Mouse (Mus musculus): ENCODE results near the gene Umps. TPM values are rescaled to one million over a fixed set of nuclear protein-coding genes. Genes with fewer than 3 reads are reported as not detected.
A peak's percentile ranks its signal among the peaks of the same experiment; 100 is the strongest.

Gene Umps
- total RNA-seq (2012; rRNA removed) = 115 and 161 TPM in 2 replicates
- 165 and 173 TPM in 2 replicates for total RNA-seq (2014; rRNA removed)
- polyA plus RNA-seq (2012; ENCODE audit: insufficient read length, low read depth) = 155 and 161 TPM in 2 replicates

DNA sequence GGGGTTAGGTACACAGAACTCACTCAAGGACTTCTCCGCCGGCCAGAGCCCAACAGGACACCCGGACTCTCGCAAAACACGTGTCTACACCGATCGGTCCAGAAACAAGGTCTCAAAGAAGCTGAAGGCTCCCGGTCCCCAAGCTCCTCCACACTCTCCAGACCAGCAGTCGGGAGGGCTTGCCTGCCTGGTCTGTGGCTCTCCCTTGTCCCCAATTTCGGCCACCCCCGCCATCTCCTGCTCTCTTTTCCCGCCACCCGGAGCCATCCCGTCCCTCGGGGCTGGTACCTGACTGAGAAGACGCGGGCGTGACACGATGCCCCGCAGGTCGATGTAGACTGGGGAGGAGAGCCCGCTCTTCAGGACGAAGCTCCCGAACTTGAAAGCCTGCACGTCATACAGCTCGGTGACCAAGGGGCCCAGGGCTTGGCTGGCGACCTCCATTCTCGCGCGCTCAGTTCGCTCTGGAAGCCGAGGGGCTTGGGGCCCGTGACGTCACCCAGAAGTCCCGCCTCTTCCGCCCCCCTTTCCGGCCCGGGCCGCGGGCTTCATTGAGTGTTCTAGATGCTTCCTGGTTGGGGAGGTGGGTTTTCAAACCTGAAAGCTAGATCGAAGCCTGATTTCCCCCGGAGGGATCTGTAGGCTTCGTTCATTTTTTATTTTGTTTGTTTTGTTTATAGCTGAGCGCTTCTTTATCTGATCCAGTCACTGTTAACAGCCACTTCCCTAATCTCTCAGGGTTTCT, at the start of gene Umps:
Gene Umps (minus strand): TSS at position 501 of the 745 bp plus-strand sequence.
- Histone ChIP-seq H3K4me3 (replicated peaks in 1 of 3; ENCODE audit: low read depth in 2 of 3, low read length in 2 of 3, poor library complexity in 1 of 3) (peak within 1 kb of the TSS; percentile 70 to 95 (median 81)), H3K27ac (ENCODE audit: insufficient read depth, low read depth) (peak within 1 kb of the TSS; percentile 1; the same call in 1 of the 2 replicates), H3K4me2 (ENCODE audit: insufficient read depth, low read depth, poor library complexity, severe bottlenecking) (peak within 1 kb of the TSS; percentile 73), H3K79me2 (replicated peaks; ENCODE audit: control insufficient read depth, extremely low read depth, insufficient read depth, poor library complexity, severe bottlenecking) (peaks cover 46% of the 10 kb centered on the region), H3K4me1 (ENCODE audit: control insufficient read depth in 1 of 2, insufficient read depth in 2 of 2) (peaks cover 0 to 22% of the 10 kb centered on the region in 2 experiments; a peak in 2 of 4 replicates), H3K36me3 (replicated peaks in 1 of 2; ENCODE audit: control insufficient read depth in 1 of 2, insufficient read depth in 1 of 2, low read length in 1 of 2) (peaks cover 14 to 26% of the 10 kb centered on the region in 2 experiments), H3K9me3 (replicated peaks; ENCODE audit: low read length) (no peaks in the 10 kb centered on the region), H3K27me3 (replicated peaks) (no peaks in the 10 kb centered on the region), H3K9ac (ENCODE audit: insufficient read depth, low read depth) (peak within 1 kb of the TSS; percentile 79)
- in situ Hi-C loops (cut with MboI; ENCODE audit: low pct_ligation_motif_present, low pct_unique_long_range_greater_than_20kb, low sequenced_read_pairs) (loop anchor here (25.0 kb wide), 3 partner anchors 404 to 779 kb away; partner anchors contain the start of gene Osbpl11), dilution Hi-C loops (cut with MboI; ENCODE audit: extremely low pct_ligation_motif_present, extremely low pct_unique_long_range_greater_than_20kb, low sequenced_read_pairs) (no loop called here)
- TF ChIP-seq MAX (IDR thresholded peaks at IDR 0.05; ENCODE audit: low read length) = peak; percentile 87
- peak; percentile 92 for TF ChIP-seq MYC (IDR thresholded peaks at IDR 0.05; ENCODE audit: low read depth, low read length)
- TF ChIP-seq POLR2A (IDR thresholded peaks at IDR 0.05; ENCODE audit: low read depth, low read length) = peak; percentile 96
- peak; percentile 79; the same call in 1 of the 2 replicates for TF ChIP-seq KAT2A (IDR thresholded peaks at IDR 0.05; ENCODE audit: insufficient replicate concordance, low read length)
- TF ChIP-seq ZMIZ1 (IDR thresholded peaks at IDR 0.05; ENCODE audit: low read depth, low read length) = peak; percentile 96
- no peak; the same call in 1 of the 2 replicates for TF ChIP-seq IRF4 (IDR thresholded peaks at IDR 0.05; ENCODE audit: low read depth, low read length)
- TF ChIP-seq SIN3A (IDR thresholded peaks at IDR 0.05; ENCODE audit: low read length) = peak; percentile 92
- no peak for TF ChIP-seq USF1 (IDR thresholded peaks at IDR 0.05; ENCODE audit: low read depth, low read length)
- TF ChIP-seq HCFC1 (IDR thresholded peaks at IDR 0.05; ENCODE audit: low read depth, low read length) = peak; percentile 81
- TF ChIP-seq MEF2A (IDR thresholded peaks at IDR 0.05; ENCODE audit: borderline replicate concordance, low read depth, low read length) = peak; percentile 54
- TF ChIP-seq ETS1 (conservative IDR thresholded peaks at IDR 0.05; ENCODE audit: low read depth, low read length) = peak; percentile 44
- TF ChIP-seq NRF1 (IDR thresholded peaks at IDR 0.05; ENCODE audit: low read depth, low read length) = peak; percentile 31; the same call in 1 of the 2 replicates
- TF ChIP-seq NELFE (IDR thresholded peaks at IDR 0.05; ENCODE audit: low read depth, low read length) = peak; percentile 91
- TF ChIP-seq TBP (conservative IDR thresholded peaks at IDR 0.05; ENCODE audit: low read depth, low read length) = peak; percentile 77; the same call in 1 of the 2 replicates
- peak; percentile 65; the same call in 1 of the 2 replicates for TF ChIP-seq MAZ (IDR thresholded peaks at IDR 0.05; ENCODE audit: low read depth, low read length)
- no peak for TF ChIP-seq JUND (conservative IDR thresholded peaks at IDR 0.05; ENCODE audit: low read depth, low read length)
- TF ChIP-seq MAFK (IDR thresholded peaks at IDR 0.05; ENCODE audit: insufficient replicate concordance, low read length) = no peak
- peak; percentile 55 for TF ChIP-seq BHLHE40 (IDR thresholded peaks at IDR 0.05; ENCODE audit: low read depth, low read length)
- 0 out of 2 replicates have a peak, but pooled peaks have one; percentile 5 for TF ChIP-seq ZNF384 (IDR thresholded peaks at IDR 0.05; ENCODE audit: low read depth, low read length)
- no peak for TF ChIP-seq USF2 (conservative IDR thresholded peaks at IDR 0.05; ENCODE audit: low read depth, low read length)
- no peak for TF ChIP-seq JUN (IDR thresholded peaks at IDR 0.05; ENCODE audit: insufficient read depth, low read depth, low read length)
- TF ChIP-seq E2F4 (IDR thresholded peaks at IDR 0.05; ENCODE audit: insufficient replicate concordance, low read depth, low read length) = peak; percentile 41; the same call in 1 of the 2 replicates
- peak; percentile 78 for TF ChIP-seq CHD2 (IDR thresholded peaks at IDR 0.05; ENCODE audit: low read length)
- TF ChIP-seq POLR2AphosphoS2 (IDR thresholded peaks at IDR 0.05; ENCODE audit: low read depth, low read length) = peak; percentile 90
- peak; percentile 98 for TF ChIP-seq MXI1 (IDR thresholded peaks at IDR 0.05; ENCODE audit: low read depth, low read length)
- peak; percentile 96 for TF ChIP-seq TCF12 (IDR thresholded peaks at IDR 0.05; ENCODE audit: low read depth, low read length)
- peak; percentile 93 for TF ChIP-seq ELF1 (IDR thresholded peaks at IDR 0.05; ENCODE audit: low read depth, low read length)
- no peak for TF ChIP-seq SMC3 (IDR thresholded peaks at IDR 0.05; ENCODE audit: low read depth, low read length)
- peak; percentile 89; the same call in 1 of the 2 replicates for TF ChIP-seq CHD1 (IDR thresholded peaks at IDR 0.05; ENCODE audit: low read depth, low read length)
- DNase-seq (ENCODE audit: extremely low read depth) = peak; percentile 90
